Mouse (Mus musculus) embryo, embryonic 10 days (tissue): ENCODE data around the gene Lmbrd1.
"Not testable (repeated sequence)": the region's sequence is repeated elsewhere in the genome, so short reads cannot be mapped to it uniquely, and the experiment has no call there.

Source experiments
- DNase-seq: peaks from one replicate; pipeline ENCODE4 v3.0.0-alpha.2; 2015; ENCODE audit warnings: low spot score

Gene Lmbrd1

GRCm38 (mm10) chr1:24729784-24730183 lies 51.4 kb downstream of the Lmbrd1 start:
- no peak for DNase-seq

- no peak for DNase-seq
Observed at GRCm38 (mm10) chr1:24732286-24732685, 53.9 kb downstream of the Lmbrd1 start.

GRCm38 (mm10) chr1:24734866-24735265 lies 56.4 kb downstream of the Lmbrd1 start:
- DNase-seq, result no peak

- DNase-seq, result no peak
Observed at GRCm38 (mm10) chr1:24740903-24741302, 62.5 kb downstream of the Lmbrd1 start.

- DNase-seq, result no peak
Observed at GRCm38 (mm10) chr1:24741552-24741951, 63.1 kb downstream of the Lmbrd1 start.

GRCm38 (mm10) chr1:24743191-24743924 lies 64.9 kb downstream of the Lmbrd1 start:
- no peak for DNase-seq

- no peak for DNase-seq
Observed at GRCm38 (mm10) chr1:24752715-24753114, 74.3 kb downstream of the Lmbrd1 start.

GRCm38 (mm10) chr1:24758516-24758915 lies 80.1 kb downstream of the Lmbrd1 start:
- no peak for DNase-seq

- DNase-seq, result no peak
Observed at GRCm38 (mm10) chr1:24766466-24766865, 88.0 kb downstream of the Lmbrd1 start.

- not testable (repeated sequence) for DNase-seq
Observed at GRCm38 (mm10) chr1:24767197-24767596, 88.8 kb downstream of the Lmbrd1 start.

GRCm38 (mm10) chr1:24773642-24774041 lies 95.2 kb downstream of the Lmbrd1 start:
- DNase-seq, result no peak

GRCm38 (mm10) chr1:24776576-24776975 lies 98.1 kb downstream of the Lmbrd1 start:
- no peak for DNase-seq

- no peak for DNase-seq
Observed at GRCm38 (mm10) chr1:24793168-24793567, 114.7 kb downstream of the Lmbrd1 start.

- not testable (repeated sequence) for DNase-seq
Observed at GRCm38 (mm10) chr1:24807971-24808370, 129.5 kb downstream of the Lmbrd1 start.
